ENCODE assay signal across 17 mouse cellular contexts in genomic region chr15:59882444-59882843, GRCm38 (mm10).
"Had no signal": no experiment of that assay in that cellular context is flagged by ENCODE, and none has a peak within 500 bp of the region (broad histone marks: within the 10 kb centered on the region; RNA-seq: fewer than 3 reads in every experiment).

No protein-coding gene starts in this region.

- ATAC-seq: liver, embryonic 12.5 days; liver, postnatal 0 days; lung, postnatal 0 days; midbrain, embryonic 13.5 days; midbrain, embryonic 15.5 days; midbrain, embryonic 16.5 days had no signal

- DNase-seq: left cerebral cortex, postnatal 4 days; liver; liver, embryonic 13.5 days; liver, postnatal 0 days; lung, adult 18-20 months; lung, adult 2 months; lung, embryonic 14.5 days; lung, postnatal 10 days; lung, postnatal 14 days; lung, postnatal 36 days; lung, postnatal 4 days; midbrain, embryonic 14.5 days had no signal
